Mouse (Mus musculus): ENCODE data around the gene Slc22a13. TPM values are rescaled to one million over a fixed set of nuclear protein-coding genes. Genes with fewer than 3 reads are reported as not detected.

Slc22a13 gene
- polyA plus RNA-seq, 1 experiment from 2014 or later: not detected

DNA sequence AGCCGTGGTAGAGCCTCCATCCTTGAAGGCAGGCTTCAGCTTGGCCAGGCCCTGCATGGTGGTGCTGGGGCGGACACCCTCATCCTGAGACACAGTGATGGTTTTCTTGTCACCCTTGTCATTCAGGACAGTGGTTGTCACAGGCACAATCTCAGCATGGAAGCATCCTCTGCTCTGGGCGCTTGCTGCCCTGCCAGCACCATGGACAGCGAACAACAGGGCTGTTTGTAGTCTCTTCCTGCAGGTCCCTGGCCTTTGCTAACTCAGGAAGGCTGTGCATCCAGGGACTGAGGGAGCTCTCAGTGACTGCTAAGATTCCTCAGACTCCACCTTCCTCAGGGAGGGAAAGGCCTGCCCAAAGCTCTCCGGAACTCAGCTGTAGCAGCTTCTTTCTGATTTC lies 59.3 kb downstream of the Slc22a13 start:
- no peak for ATAC-seq (ENCODE audit: insufficient number of reproducible peaks, insufficient read depth, low FRiP score, low read depth)
- 18% methylated on average over 5 of the region's 5 CpGs for WGBS
- no peak overlapping the region for H3K27ac ChIP-seq (replicated peaks in 1 of 2; ENCODE audit: control insufficient read depth in 1 of 2, insufficient read depth in 1 of 2, low read depth in 2 of 2, low read length in 2 of 2)
- no peak overlapping the region for H3K9ac ChIP-seq (ENCODE audit: low read length)
- no peaks in the 10 kb centered on the region for H3K36me3 ChIP-seq (ENCODE audit: control insufficient read depth, insufficient read depth, low read length)
- H3K4me1 ChIP-seq (ENCODE audit: control insufficient read depth in 2 of 2, insufficient read depth in 2 of 2, low read length in 2 of 2): no peaks in the 10 kb centered on the region
- H3K27me3 ChIP-seq (ENCODE audit: control insufficient read depth, insufficient read depth, low read length): no peaks in the 10 kb centered on the region
- no peaks in the 10 kb centered on the region for H3K9me3 ChIP-seq (ENCODE audit: control insufficient read depth, low read length)
- no peak overlapping the region for H3K4me2 ChIP-seq (ENCODE audit: low read length)
- H3K4me3 ChIP-seq (ENCODE audit: control insufficient read depth in 1 of 2, insufficient read depth in 1 of 2, low read depth in 1 of 2, low read length in 2 of 2): no peak overlapping the region

DNA sequence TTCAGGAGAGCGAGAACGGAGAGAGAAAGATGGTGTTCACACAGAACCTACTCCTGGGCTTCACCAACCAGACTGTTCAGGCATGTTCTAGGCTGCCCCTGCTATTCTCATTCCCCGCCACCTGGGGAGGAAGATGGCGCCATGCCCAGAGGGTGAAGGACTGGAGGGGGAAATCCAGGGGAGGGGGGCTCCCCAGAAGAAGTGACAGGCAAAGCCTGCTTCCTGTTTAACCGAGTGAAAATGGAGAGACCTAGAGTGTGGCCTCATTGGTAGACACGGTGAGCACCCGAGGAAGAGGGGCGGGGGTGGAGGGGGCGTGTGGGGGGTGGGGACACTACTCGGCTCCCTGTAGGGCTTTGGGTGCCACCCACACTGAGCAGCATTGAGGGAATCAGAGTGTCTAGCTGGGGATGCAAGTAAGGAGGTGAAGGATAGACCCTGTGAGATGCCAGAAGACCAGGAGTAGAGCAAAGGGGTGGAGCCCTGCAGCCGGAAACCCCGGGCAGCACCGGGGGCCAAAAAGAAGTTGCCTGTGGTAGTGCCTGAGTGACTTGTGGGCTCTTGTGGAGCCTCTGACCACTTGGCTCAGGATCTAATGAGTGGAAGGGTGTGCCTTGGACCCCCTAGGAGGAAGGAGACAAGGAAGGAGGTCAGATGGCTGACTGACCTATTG lies 62.7 kb downstream of the Slc22a13 start:
- no peaks in the 10 kb centered on the region for H3K36me3 ChIP-seq (ENCODE audit: control insufficient read depth, insufficient read depth, low read length)
- no peaks in the 10 kb centered on the region for H3K4me1 ChIP-seq (ENCODE audit: control insufficient read depth in 2 of 2, insufficient read depth in 2 of 2, low read length in 2 of 2)
- no peaks in the 10 kb centered on the region for H3K9me3 ChIP-seq (ENCODE audit: control insufficient read depth, low read length)
- no peak for ATAC-seq (ENCODE audit: insufficient number of reproducible peaks, insufficient read depth, low FRiP score, low read depth)
- no peak overlapping the region for H3K4me2 ChIP-seq (ENCODE audit: low read length)
- H3K27me3 ChIP-seq (ENCODE audit: control insufficient read depth, insufficient read depth, low read length): no peaks in the 10 kb centered on the region
- no peak overlapping the region for H3K4me3 ChIP-seq (ENCODE audit: control insufficient read depth in 1 of 2, insufficient read depth in 1 of 2, low read depth in 1 of 2, low read length in 2 of 2)
- no peak overlapping the region for H3K9ac ChIP-seq (ENCODE audit: low read length)
- no peak overlapping the region for H3K27ac ChIP-seq (replicated peaks in 1 of 2; ENCODE audit: control insufficient read depth in 1 of 2, insufficient read depth in 1 of 2, low read depth in 2 of 2, low read length in 2 of 2)
- 60% methylated on average over 13 of the region's 13 CpGs for WGBS

DNA sequence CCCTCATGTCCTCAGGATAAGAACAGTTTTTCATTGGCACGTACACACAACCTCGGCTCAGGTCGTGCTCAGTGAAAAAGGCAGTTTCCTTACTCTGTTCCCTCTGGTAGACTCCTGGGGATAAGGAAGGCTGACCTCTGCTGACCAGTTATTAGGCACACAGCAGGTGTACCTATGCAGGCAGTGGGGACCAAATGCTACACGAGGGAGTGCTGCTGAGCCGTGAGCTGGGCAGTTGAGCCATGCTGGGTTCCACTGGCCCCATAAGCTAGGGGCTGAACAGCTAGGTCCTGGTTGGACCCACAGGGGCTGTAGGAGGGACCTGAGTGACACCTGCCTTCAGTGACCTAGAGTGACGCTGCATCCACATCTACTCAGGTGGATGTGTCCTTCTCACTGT lies 63.3 kb downstream of the Slc22a13 start:
- H3K4me1 ChIP-seq (ENCODE audit: control insufficient read depth in 2 of 2, insufficient read depth in 2 of 2, low read length in 2 of 2): no peaks in the 10 kb centered on the region
- ATAC-seq (ENCODE audit: insufficient number of reproducible peaks, insufficient read depth, low FRiP score, low read depth): no peak
- H3K4me3 ChIP-seq (ENCODE audit: control insufficient read depth in 1 of 2, insufficient read depth in 1 of 2, low read depth in 1 of 2, low read length in 2 of 2): no peak overlapping the region
- no peak overlapping the region for H3K27ac ChIP-seq (replicated peaks in 1 of 2; ENCODE audit: control insufficient read depth in 1 of 2, insufficient read depth in 1 of 2, low read depth in 2 of 2, low read length in 2 of 2)
- H3K9ac ChIP-seq (ENCODE audit: low read length): no peak overlapping the region
- 59% methylated on average over 6 of the region's 6 CpGs for WGBS
- H3K9me3 ChIP-seq (ENCODE audit: control insufficient read depth, low read length): no peaks in the 10 kb centered on the region
- H3K36me3 ChIP-seq (ENCODE audit: control insufficient read depth, insufficient read depth, low read length): no peaks in the 10 kb centered on the region
- no peaks in the 10 kb centered on the region for H3K27me3 ChIP-seq (ENCODE audit: control insufficient read depth, insufficient read depth, low read length)
- H3K4me2 ChIP-seq (ENCODE audit: low read length): no peak overlapping the region

DNA sequence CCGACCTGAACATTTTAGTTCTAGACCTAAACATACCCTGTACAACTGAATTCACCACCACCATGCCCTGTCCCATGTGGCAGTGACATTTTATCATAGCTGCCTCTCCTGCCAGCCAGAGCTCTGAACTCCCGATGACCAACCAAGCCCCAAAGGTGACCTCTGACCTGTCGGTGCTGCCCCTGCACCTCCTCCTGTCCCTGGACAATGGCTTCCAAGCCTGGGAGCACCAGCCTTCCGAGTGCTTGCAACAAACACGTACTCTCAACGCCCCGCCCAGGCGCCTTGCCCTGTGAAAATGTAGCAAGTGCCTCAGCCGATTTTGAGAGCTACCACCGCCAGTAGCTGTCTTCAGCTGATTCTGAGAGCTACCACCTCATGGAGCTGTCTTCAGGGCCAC lies 63.8 kb downstream of the Slc22a13 start:
- Histone ChIP-seq H3K4me2 (ENCODE audit: low read length) (no peak overlapping the region), H3K9ac (ENCODE audit: low read length) (no peak overlapping the region), H3K27me3 (ENCODE audit: control insufficient read depth, insufficient read depth, low read length) (no peaks in the 10 kb centered on the region), H3K27ac (replicated peaks in 1 of 2; ENCODE audit: control insufficient read depth in 1 of 2, insufficient read depth in 1 of 2, low read depth in 2 of 2, low read length in 2 of 2) (no peak overlapping the region), H3K9me3 (ENCODE audit: control insufficient read depth, low read length) (no peaks in the 10 kb centered on the region), H3K4me3 (ENCODE audit: control insufficient read depth in 1 of 2, insufficient read depth in 1 of 2, low read depth in 1 of 2, low read length in 2 of 2) (no peak overlapping the region), H3K36me3 (ENCODE audit: control insufficient read depth, insufficient read depth, low read length) (no peaks in the 10 kb centered on the region), H3K4me1 (ENCODE audit: control insufficient read depth in 2 of 2, insufficient read depth in 2 of 2, low read length in 2 of 2) (no peaks in the 10 kb centered on the region)
- WGBS: 57% methylated on average over 10 of the region's 10 CpGs
- no peak for ATAC-seq (ENCODE audit: insufficient number of reproducible peaks, insufficient read depth, low FRiP score, low read depth)

DNA sequence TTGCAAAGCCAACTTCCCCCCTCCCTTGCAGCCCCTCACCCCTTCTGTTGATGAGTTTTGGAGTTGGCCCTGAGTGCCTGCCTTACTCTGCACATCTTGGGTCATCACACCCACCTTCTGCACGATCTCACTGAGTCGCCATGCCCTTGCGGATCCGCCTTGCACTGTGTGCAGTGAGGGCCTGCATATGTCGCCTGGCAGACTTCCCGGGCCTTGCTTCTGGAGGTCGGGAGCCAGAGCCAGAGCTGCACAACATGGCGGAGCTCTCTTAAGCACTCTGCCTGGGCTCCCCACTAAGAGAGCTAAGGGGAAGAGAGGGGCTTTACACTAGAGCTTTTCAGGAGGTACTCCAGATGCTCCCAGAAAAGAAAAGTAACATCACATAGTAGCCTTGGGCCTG lies 64.2 kb downstream of the Slc22a13 start:
- H3K27me3 ChIP-seq (ENCODE audit: control insufficient read depth, insufficient read depth, low read length): no peaks in the 10 kb centered on the region
- no peak for ATAC-seq (ENCODE audit: insufficient number of reproducible peaks, insufficient read depth, low FRiP score, low read depth)
- no peaks in the 10 kb centered on the region for H3K9me3 ChIP-seq (ENCODE audit: control insufficient read depth, low read length)
- no peak overlapping the region for H3K27ac ChIP-seq (replicated peaks in 1 of 2; ENCODE audit: control insufficient read depth in 1 of 2, insufficient read depth in 1 of 2, low read depth in 2 of 2, low read length in 2 of 2)
- no peak overlapping the region for H3K4me3 ChIP-seq (ENCODE audit: control insufficient read depth in 1 of 2, insufficient read depth in 1 of 2, low read depth in 1 of 2, low read length in 2 of 2)
- 78% methylated on average over 8 of the region's 8 CpGs for WGBS
- 0 out of 4 replicates have a peak, but pooled peaks cover 0 to 3% of the 10 kb centered on the region in 2 experiments for H3K4me1 ChIP-seq (ENCODE audit: control insufficient read depth in 2 of 2, insufficient read depth in 2 of 2, low read length in 2 of 2)
- H3K4me2 ChIP-seq (ENCODE audit: low read length): no peak overlapping the region
- no peaks in the 10 kb centered on the region for H3K36me3 ChIP-seq (ENCODE audit: control insufficient read depth, insufficient read depth, low read length)
- H3K9ac ChIP-seq (ENCODE audit: low read length): no peak overlapping the region

DNA sequence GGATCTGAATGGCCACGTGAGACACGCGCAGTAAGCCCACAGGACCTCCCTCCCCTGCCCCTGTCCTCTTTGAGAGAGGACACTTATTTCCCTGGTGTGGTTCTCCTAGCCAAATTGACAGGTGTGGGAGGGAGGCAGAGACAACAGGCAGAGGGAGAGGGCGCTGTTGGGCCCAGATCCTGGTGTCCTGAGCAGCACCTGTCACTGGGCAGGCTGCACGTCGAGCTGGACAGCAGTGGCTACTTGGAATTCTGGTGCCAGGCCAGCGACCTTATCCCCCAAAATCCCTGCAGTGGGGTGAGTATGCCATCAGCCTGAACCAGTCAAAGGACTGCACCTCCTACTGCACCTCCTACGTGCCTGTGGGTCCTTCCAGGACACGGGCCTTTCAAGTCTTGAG lies 65.5 kb downstream of the Slc22a13 start:
- Histone ChIP-seq H3K4me3 (ENCODE audit: control insufficient read depth in 1 of 2, insufficient read depth in 1 of 2, low read depth in 1 of 2, low read length in 2 of 2) (no peak overlapping the region), H3K27me3 (ENCODE audit: control insufficient read depth, insufficient read depth, low read length) (no peaks in the 10 kb centered on the region), H3K9ac (ENCODE audit: low read length) (no peak overlapping the region), H3K27ac (replicated peaks in 1 of 2; ENCODE audit: control insufficient read depth in 1 of 2, insufficient read depth in 1 of 2, low read depth in 2 of 2, low read length in 2 of 2) (no peak overlapping the region), H3K9me3 (ENCODE audit: control insufficient read depth, low read length) (no peaks in the 10 kb centered on the region), H3K36me3 (ENCODE audit: control insufficient read depth, insufficient read depth, low read length) (no peaks in the 10 kb centered on the region), H3K4me1 (ENCODE audit: control insufficient read depth in 2 of 2, insufficient read depth in 2 of 2, low read length in 2 of 2) (0 out of 4 replicates have a peak, but pooled peaks cover 0 to 6% of the 10 kb centered on the region in 2 experiments), H3K4me2 (ENCODE audit: low read length) (no peak overlapping the region)
- 72% methylated on average over 9 of the region's 9 CpGs for WGBS
- no peak for ATAC-seq (ENCODE audit: insufficient number of reproducible peaks, insufficient read depth, low FRiP score, low read depth)

Other genes starting within 250 kb of the Slc22a13 start
- gene Vill, start 156.3 kb downstream of the Slc22a13 start, polyA plus RNA-seq (2014; fragmentation: Nextera tagmentation; extraction: Ambion mirVana): 10.7 and 11.2 TPM in 2 replicates
- 14.9 and 18.1 TPM in 2 replicates for gene Plcd1, start 115.6 kb downstream of the Slc22a13 start, polyA plus RNA-seq (2014; fragmentation: Nextera tagmentation; extraction: Ambion mirVana)
- 0.50 and 0.55 TPM in 2 replicates for gene Dlec1, start 106.6 kb downstream of the Slc22a13 start, polyA plus RNA-seq (2014; fragmentation: Nextera tagmentation; extraction: Ambion mirVana)
- gene Acaa1b, start 52.0 kb downstream of the Slc22a13 start, polyA plus RNA-seq (2014; fragmentation: Nextera tagmentation; extraction: Ambion mirVana): 0.32 and 1.00 TPM in 2 replicates
- not detected in 2 replicates for gene Gm47289, start 49.9 kb downstream of the Slc22a13 start, polyA plus RNA-seq (2014; fragmentation: Nextera tagmentation; extraction: Ambion mirVana)
- gene Oxsr1, start 113.3 kb upstream of the Slc22a13 start, polyA plus RNA-seq (2014; fragmentation: Nextera tagmentation; extraction: Ambion mirVana): 10.2 and 11.7 TPM in 2 replicates
- gene Acaa1a, start 130.6 kb upstream of the Slc22a13 start, polyA plus RNA-seq (2014; fragmentation: Nextera tagmentation; extraction: Ambion mirVana): 78.3 and 81.6 TPM in 2 replicates
- gene Myd88, start 132.3 kb upstream of the Slc22a13 start, polyA plus RNA-seq (2014; fragmentation: Nextera tagmentation; extraction: Ambion mirVana): 13.2 and 14.9 TPM in 2 replicates
- gene Xylb, start 148.3 kb upstream of the Slc22a13 start, polyA plus RNA-seq (2014; fragmentation: Nextera tagmentation; extraction: Ambion mirVana): 1.2 and 2.0 TPM in 2 replicates
- gene Slc22a14, start 156.5 kb upstream of the Slc22a13 start, polyA plus RNA-seq (2014; fragmentation: Nextera tagmentation; extraction: Ambion mirVana): not detected in 2 replicates
- 18.5 and 21.6 TPM in 2 replicates for gene Acvr2b, start 193.0 kb upstream of the Slc22a13 start, polyA plus RNA-seq (2014; fragmentation: Nextera tagmentation; extraction: Ambion mirVana)
- gene Exog, start 235.8 kb upstream of the Slc22a13 start, polyA plus RNA-seq (2014; fragmentation: Nextera tagmentation; extraction: Ambion mirVana): 9.5 and 9.7 TPM in 2 replicates

All from heart, embryonic 14.5 days (tissue).